Mouse (Mus musculus) G1E (cell line): ENCODE results near the gene Rnf220. TPM values are rescaled to one million over a fixed set of nuclear protein-coding genes. Genes with fewer than 3 reads are reported as not detected.

Source experiments
- ATAC-seq: 2 replicates; pipeline ENCODE4 v1.8.0; 2016; ENCODE audit warnings: mild to moderate bottlenecking; ENCODE audit not compliant: insufficient number of reproducible peaks, poor library complexity, low FRiP score, severe bottlenecking; ENCODE audit errors: extremely low read depth
- DNase-seq: peaks from one replicate; pipeline ENCODE4 v3.0.0; 2012; ENCODE audit warnings: low spot score
- H3K27me3 ChIP-seq: 2 replicates; pipeline ENCODE4 v1.6.1; 2012; ENCODE audit warnings: mild to moderate bottlenecking, low read length, inconsistent platforms; ENCODE audit not compliant: insufficient read depth
- H3K36me3 ChIP-seq: replicated peaks from 2 replicates; pipeline ENCODE3; 2012; ENCODE audit warnings: mild to moderate bottlenecking, inconsistent platforms
- H3K4me1 ChIP-seq: 2 replicates; pipeline ENCODE4 v1.6.1; 2012; ENCODE audit warnings: low read depth, low read length, inconsistent platforms, mixed read lengths; ENCODE audit not compliant: insufficient read depth
- H3K4me3 ChIP-seq: 2 replicates; pipeline ENCODE4 v1.5.1; 2012; ENCODE audit warnings: low read depth, mild to moderate bottlenecking, inconsistent platforms, low read length, moderate library complexity, mixed read lengths
- H3K9me3 ChIP-seq: replicated peaks from 2 replicates; pipeline ENCODE4 v1.6.1; 2012; ENCODE audit warnings: inconsistent platforms
- CTCF ChIP-seq: IDR thresholded peaks from 2 replicates; pipeline ENCODE4 v1.5.1; 2012; ENCODE audit warnings: low read depth, low read length, inconsistent platforms, mixed read lengths
- GATA1 ChIP-seq: IDR thresholded peaks from 2 replicates; pipeline ENCODE4 v1.6.1; 2012; ENCODE audit warnings: borderline replicate concordance, low read length, inconsistent platforms, mixed read lengths
- GATA2 ChIP-seq: IDR thresholded peaks from 2 replicates; pipeline ENCODE4 v1.6.1; 2012; ENCODE audit warnings: low read depth, low read length, inconsistent platforms, borderline replicate concordance
- POLR2AphosphoS5 ChIP-seq: IDR thresholded peaks from 2 replicates; pipeline ENCODE4 v1.6.1; 2012; ENCODE audit warnings: low read depth, low read length, inconsistent platforms; ENCODE audit not compliant: insufficient replicate concordance
- TAL1 ChIP-seq: conservative IDR thresholded peaks from 2 replicates; pipeline ENCODE4 v1.6.1; 2012; ENCODE audit warnings: low read depth, low read length, inconsistent platforms, mixed read lengths
- polyA plus RNA-seq: library from polyadenylated mRNA; stranded (reverse); fragments of >175 nt; gene quantifications from 2 replicates; pipeline ENCODE4 v1.2.3, GENCODE M21; 2012
- total RNA-seq, 2 experiments: library from RNA; stranded (forward) in 1 of 2; stranded (reverse) in 1 of 2; fragments of 200-1000 nt in 1 of 2; fragments of >200 nt in 1 of 2; fragmentation: Nextera tagmentation in 1 of 2; gene quantifications; 2 replicates each; pipeline ENCODE4 v1.2.3; 2014 to 2017

The Rnf220 gene
- total and polyA plus RNA-seq, 3 experiments, result 87.7 to 113 (median 88.7) TPM

- ATAC-seq, result no peak
- H3K27me3 ChIP-seq, result peaks cover 57% of the 10 kb centered on the region
Measured at GRCm38 (mm10) chr4:117309427-117309826, 187.4 kb downstream of the Rnf220 start.

DNA sequence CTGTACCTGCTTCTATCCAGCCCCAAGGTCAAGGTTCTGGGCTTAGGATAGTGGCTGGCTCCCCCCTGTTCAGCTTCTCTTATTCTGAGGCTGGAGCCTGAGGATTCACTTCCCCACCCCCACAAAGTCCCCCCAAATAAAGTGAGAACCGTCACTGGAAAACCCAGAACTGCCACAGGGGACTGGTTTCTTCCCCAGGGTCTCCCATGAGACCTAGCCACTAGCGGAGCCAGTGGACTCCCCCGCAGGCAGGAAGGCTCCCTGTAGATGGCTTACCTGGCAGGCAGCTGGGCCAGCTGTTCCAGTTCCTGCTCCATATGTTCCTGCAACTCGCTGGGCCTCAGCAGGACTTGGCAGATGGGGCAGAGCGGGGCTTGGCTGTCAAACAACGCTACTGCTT is 189.6 kb downstream of the Rnf220 start:
- DNase-seq (no peak), ATAC-seq (no peak)
- Histone ChIP-seq H3K4me3 (no peak overlapping the region), H3K36me3 (no peaks in the 10 kb centered on the region), H3K27me3 (peaks cover 64% of the 10 kb centered on the region), H3K9me3 (no peaks in the 10 kb centered on the region; the same call in 1 of the 2 replicates), H3K4me1 (peaks cover 20% of the 10 kb centered on the region)
- no peak for TF ChIP-seq GATA1
- no peak for TF ChIP-seq GATA2
- TF ChIP-seq POLR2AphosphoS5, result no peak
- TF ChIP-seq CTCF, result no peak
- no peak for TF ChIP-seq TAL1

More at GRCm38 (mm10) chr4:117309427-117309826, 187.4 kb downstream of the Rnf220 start:
- Histone ChIP-seq H3K36me3 (no peaks in the 10 kb centered on the region), H3K4me1 (peaks cover 28% of the 10 kb centered on the region), H3K9me3 (no peaks in the 10 kb centered on the region; the same call in 1 of the 2 replicates), H3K4me3 (no peak overlapping the region)
- DNase-seq, result no peak
- TF ChIP-seq GATA1 (no peak), CTCF (no peak), POLR2AphosphoS5 (no peak)

- H3K27me3 ChIP-seq, result peaks cover 78% of the 10 kb centered on the region
- H3K4me3 ChIP-seq, result no peak overlapping the region
- DNase-seq, result no peak
- H3K36me3 ChIP-seq, result no peaks in the 10 kb centered on the region
- peaks cover 8% of the 10 kb centered on the region for H3K4me1 ChIP-seq
- H3K9me3 ChIP-seq, result no peaks in the 10 kb centered on the region; the same call in 1 of the 2 replicates
- no peak for ATAC-seq
- TF ChIP-seq GATA2, result no peak
- TF ChIP-seq CTCF, result no peak
- TF ChIP-seq TAL1, result no peak
Measured at GRCm38 (mm10) chr4:117305461-117305860, 191.4 kb downstream of the Rnf220 start.

DNA sequence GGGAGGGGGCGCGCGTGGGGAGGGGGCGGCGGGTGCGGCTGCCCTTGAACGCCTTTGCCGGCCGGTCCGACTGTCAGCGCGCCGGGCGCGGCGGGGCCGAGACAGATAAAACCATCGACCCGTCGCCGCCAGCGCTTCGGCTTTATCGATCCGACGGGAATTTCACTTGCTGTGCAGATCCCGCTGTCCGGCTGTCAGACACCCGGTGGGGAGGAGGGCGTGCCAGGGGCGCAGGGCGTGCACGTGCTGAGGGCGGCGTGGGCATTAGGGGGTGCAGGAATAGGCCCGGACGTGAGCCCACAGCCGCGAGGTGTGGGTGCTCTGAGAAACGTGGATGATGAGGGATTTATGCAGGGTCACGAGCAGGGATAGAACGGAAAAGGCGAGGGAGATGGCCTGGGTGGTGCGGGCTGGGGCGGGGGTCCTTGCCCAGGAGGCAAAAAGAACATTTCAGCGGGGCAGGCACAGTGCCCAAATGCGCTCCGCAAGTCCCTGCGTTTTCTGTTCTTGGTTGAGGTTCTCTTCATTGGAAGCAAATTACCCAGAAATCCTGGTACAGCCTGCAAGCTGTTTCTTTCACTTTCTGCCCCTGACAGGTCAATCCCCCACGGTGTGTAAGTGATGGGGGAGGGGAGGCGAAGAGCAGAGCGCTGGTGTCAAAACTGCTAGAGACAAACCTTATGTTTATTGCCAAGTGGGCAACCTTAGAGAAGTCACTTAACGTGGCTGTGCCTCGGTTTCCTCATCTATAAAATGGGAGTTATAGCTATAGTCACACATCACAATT is 192.4 kb downstream of the Rnf220 start:
- TF ChIP-seq CTCF, result no peak
- TF ChIP-seq POLR2AphosphoS5, result no peak
- no peak for TF ChIP-seq TAL1
- no peak for TF ChIP-seq GATA2
- no peak for TF ChIP-seq GATA1
- Histone ChIP-seq H3K9me3 (no peaks in the 10 kb centered on the region; the same call in 1 of the 2 replicates), H3K27me3 (peaks cover 88% of the 10 kb centered on the region), H3K4me1 (peaks cover 8% of the 10 kb centered on the region), H3K36me3 (no peaks in the 10 kb centered on the region), H3K4me3 (peak overlapping the region; percentile 34; the same call in 1 of the 2 replicates)
- no peak for DNase-seq
- no peak for ATAC-seq

DNA sequence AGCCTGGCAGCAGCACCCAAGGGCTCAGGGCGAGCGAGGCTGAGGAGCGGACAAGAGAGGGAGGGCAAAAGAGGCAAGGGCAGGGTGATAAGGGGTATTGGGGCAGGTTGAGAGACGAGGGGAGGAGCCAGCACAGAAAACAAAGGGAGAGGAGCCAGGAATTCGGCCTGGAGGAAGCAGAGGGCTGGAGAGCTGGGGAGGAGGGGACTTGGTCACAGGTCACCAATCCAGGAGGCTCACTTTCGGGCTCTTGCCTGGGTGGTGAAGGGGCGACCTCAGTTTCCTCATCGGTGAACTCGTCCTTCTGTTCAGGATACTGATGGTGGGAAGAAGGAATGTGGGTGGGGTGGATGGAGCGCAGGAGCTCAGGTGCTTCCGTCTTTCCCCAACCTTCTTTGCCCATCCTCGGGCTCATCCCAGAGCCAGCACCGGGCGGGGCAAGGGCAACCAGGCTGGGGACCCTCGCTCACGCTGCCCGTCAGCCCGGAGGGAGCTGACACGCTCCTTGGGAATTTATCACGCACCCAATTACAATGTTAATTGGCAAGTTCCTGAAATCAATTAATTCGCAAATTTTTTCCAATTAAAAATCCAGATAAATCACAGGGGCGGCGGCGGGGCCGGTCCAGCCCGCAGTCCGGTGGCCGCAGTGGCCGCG is 193.1 kb downstream of the Rnf220 start:
- TF ChIP-seq TAL1, result no peak
- no peak for TF ChIP-seq CTCF
- TF ChIP-seq GATA1, result no peak
- TF ChIP-seq GATA2, result no peak
- no peak for TF ChIP-seq POLR2AphosphoS5
- H3K27me3 ChIP-seq, result peaks cover 89% of the 10 kb centered on the region
- peaks cover 8% of the 10 kb centered on the region for H3K4me1 ChIP-seq
- no peak overlapping the region for H3K4me3 ChIP-seq
- no peak for DNase-seq
- H3K9me3 ChIP-seq, result no peaks in the 10 kb centered on the region
- no peaks in the 10 kb centered on the region for H3K36me3 ChIP-seq
- no peak for ATAC-seq

DNA sequence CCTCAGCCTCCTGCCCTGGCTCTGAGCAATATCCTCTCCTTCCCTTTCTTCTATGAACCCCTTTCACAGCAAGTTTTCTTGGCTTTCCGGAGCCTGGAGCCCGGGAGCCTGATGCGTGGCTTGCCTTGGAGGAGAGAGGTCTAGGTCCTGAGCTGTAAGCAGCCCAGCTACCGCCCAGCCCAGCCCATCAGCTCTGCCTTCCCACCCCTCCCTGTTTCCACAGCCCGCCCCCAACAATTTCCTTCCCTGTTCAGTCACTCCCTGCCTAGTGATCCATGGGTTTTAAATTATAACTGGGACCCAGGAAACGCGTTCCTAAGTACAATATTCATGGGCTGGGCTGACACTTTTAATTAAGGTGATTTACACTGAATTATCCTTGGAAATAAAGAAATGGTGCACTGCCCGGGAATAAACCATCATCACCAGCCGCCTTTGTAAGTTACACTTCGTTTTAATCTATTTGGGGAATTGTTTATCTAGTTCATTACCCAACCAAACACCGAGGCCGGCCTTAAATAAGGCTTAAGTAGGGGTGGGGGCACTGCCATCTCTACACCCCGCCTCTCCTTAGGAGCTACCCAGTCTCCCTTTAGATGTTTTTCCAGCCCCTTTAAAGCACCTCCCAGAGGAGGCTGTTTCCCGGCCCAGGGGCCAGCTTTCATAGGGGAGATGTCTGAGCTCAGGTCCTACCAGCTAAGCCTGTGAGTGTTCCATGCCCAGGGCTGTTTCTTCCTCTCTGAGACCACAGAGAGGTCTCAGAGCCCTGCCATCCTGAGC is 194.6 kb downstream of the Rnf220 start:
- Histone ChIP-seq H3K36me3 (no peaks in the 10 kb centered on the region), H3K4me3 (no peak overlapping the region), H3K4me1 (peaks cover 8% of the 10 kb centered on the region), H3K9me3 (no peaks in the 10 kb centered on the region), H3K27me3 (peaks cover 89% of the 10 kb centered on the region)
- ATAC-seq, result no peak
- no peak for DNase-seq
- TF ChIP-seq GATA1 (no peak), GATA2 (no peak), CTCF (no peak), TAL1 (no peak), POLR2AphosphoS5 (no peak)
